Mouse (Mus musculus) heart, adult 2 months (tissue): ENCODE results near the gene B4galt1.

Experiments
- CTCF ChIP-seq: fragments of 200-600 bp; IDR thresholded peaks from 2 replicates; pipeline ENCODE4 v1.8.1; 2022; ENCODE audit warnings: antibody characterized with exemption, mild to moderate bottlenecking, moderate library complexity
- EP300 ChIP-seq: fragments of 200-500 bp; IDR thresholded peaks from 2 replicates; pipeline ENCODE4 v1.6.1; 2011; ENCODE audit warnings: low read depth, low read length, control low read depth; ENCODE audit not compliant: insufficient read depth
- POLR2A ChIP-seq: fragments of 200-500 bp; IDR thresholded peaks from 2 replicates; pipeline ENCODE4 v1.6.1; 2011; ENCODE audit warnings: mild to moderate bottlenecking, low read depth, low read length, control low read depth; ENCODE audit not compliant: insufficient read depth

- TF ChIP-seq CTCF (no peak), POLR2A (no peak), EP300 (no peak)
Measured at GRCm38 (mm10) chr4:40812891-40813290, 40.9 kb downstream of the B4galt1 start.
